Mouse (Mus musculus): ENCODE measurements around the gene Cfap69.

GRCm38 (mm10) chr5:5540385-5540784 is 123.7 kb downstream of the Cfap69 start:
- TF ChIP-seq CTCF (IDR thresholded peaks at IDR 0.05; ENCODE audit: insufficient read depth, low read length) (no peak), POLR2A (IDR thresholded peaks at IDR 0.05; ENCODE audit: borderline replicate concordance, extremely low read depth, low read depth, low read length) (no peak)

Data from lung, adult 2 months (tissue).